Mouse (Mus musculus) heart, embryonic 16.5 days (tissue): ENCODE data around the gene Gan. TPM values are rescaled to one million over a fixed set of nuclear protein-coding genes. Genes with fewer than 3 reads are reported as not detected.

ENCODE experiments used
- ATAC-seq: fragments of 200-750 bp; cut with Nextera tagmentation; replicated peaks from 2 replicates; pipeline ENCODE4 v1.8.0; 2017; ENCODE audit warnings: moderate number of reproducible peaks; ENCODE audit not compliant: insufficient read depth, low FRiP score; ENCODE audit errors: extremely low read depth
- H3K27ac ChIP-seq: fragments of 300-500 bp; sonication (generic); 2 replicates; pipeline ENCODE4 v1.5.1; 2014; ENCODE audit warnings: mild to moderate bottlenecking, low read length, control low read depth, moderate library complexity
- H3K27me3 ChIP-seq: fragments of 300-500 bp; sonication (generic); 2 replicates; pipeline ENCODE4 v1.6.1; 2014; ENCODE audit warnings: low read length, mixed read lengths; ENCODE audit not compliant: control insufficient read depth, insufficient read depth
- H3K36me3 ChIP-seq: fragments of 300-500 bp; sonication (generic); 2 replicates; pipeline ENCODE4 v1.6.1; 2014; ENCODE audit not compliant: control insufficient read depth, insufficient read depth
- H3K4me1 ChIP-seq: fragments of 300-500 bp; sonication (generic); 2 replicates; pipeline ENCODE4 v1.6.1; 2014; ENCODE audit warnings: low read length, mixed read lengths; ENCODE audit not compliant: control insufficient read depth, insufficient read depth
- H3K4me2 ChIP-seq: fragments of 300-500 bp; sonication (generic); 2 replicates; pipeline ENCODE4 v1.6.1; 2014; ENCODE audit warnings: low read depth, mild to moderate bottlenecking, control low read depth, low read length
- H3K4me3 ChIP-seq: fragments of 300-500 bp; sonication (generic); 2 replicates; pipeline ENCODE4 v1.5.1; 2014; ENCODE audit warnings: mild to moderate bottlenecking, control low read depth, low read length
- H3K9ac ChIP-seq: fragments of 300-500 bp; sonication (generic); 2 replicates; pipeline ENCODE4 v1.6.1; 2014; ENCODE audit warnings: low read length, control low read depth
- H3K9me3 ChIP-seq: fragments of 300-500 bp; sonication (generic); replicated peaks from 2 replicates; pipeline ENCODE4 v1.6.1; 2016; ENCODE audit warnings: low read length; ENCODE audit not compliant: control insufficient read depth
- WGBS: fragments of 180-500 bp; shearing (Covaris S2); extraction: QIAGEN DNeasy Blood & Tissue Kit; methylation state at CpG from one replicate; pipeline ENCODE4 v1.1.7; 2014; 5-methylcytosine and 5-hydroxymethylcytosine counted together
- polyA plus RNA-seq: library from polyadenylated mRNA; unstranded; fragments of >200 nt; fragmentation: Nextera tagmentation; extraction: Ambion mirVana; gene quantifications from 2 replicates; pipeline ENCODE4 v1.2.1, GENCODE M21; 2015

The Gan gene
- polyA plus RNA-seq, 1 experiment from 2014 or later = 1.0 TPM

DNA sequence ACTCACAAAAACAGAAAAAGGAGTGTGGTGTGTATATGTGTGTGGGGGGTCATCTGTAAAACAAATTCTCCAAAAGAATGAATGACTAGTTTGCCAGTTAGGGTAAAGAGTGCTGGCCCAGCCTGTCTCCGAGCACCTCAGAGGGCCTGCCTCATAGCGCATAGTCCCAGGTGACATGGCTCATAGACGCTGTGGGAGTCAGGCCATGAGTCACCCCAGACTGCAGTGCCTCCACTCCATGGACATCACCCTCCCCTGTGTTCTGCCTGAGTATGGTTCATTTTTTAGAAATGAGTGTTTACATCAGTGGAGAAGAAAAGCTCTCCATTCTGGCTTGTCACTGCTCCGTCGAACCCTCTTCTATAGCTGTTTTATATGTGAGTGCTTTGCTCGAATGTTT lies 20.7 kb downstream of the Gan start:
- Histone ChIP-seq H3K4me1 (no peaks in the 10 kb centered on the region), H3K36me3 (peaks cover under 1% of the 10 kb centered on the region; the same call in 1 of the 2 replicates), H3K4me3 (no peak overlapping the region), H3K27me3 (no peaks in the 10 kb centered on the region), H3K4me2 (no peak overlapping the region), H3K27ac (no peak overlapping the region), H3K9ac (no peak overlapping the region), H3K9me3 (no peaks in the 10 kb centered on the region)
- 78% methylated on average over 6 of the region's 6 CpGs for WGBS
- no peak for ATAC-seq

DNA sequence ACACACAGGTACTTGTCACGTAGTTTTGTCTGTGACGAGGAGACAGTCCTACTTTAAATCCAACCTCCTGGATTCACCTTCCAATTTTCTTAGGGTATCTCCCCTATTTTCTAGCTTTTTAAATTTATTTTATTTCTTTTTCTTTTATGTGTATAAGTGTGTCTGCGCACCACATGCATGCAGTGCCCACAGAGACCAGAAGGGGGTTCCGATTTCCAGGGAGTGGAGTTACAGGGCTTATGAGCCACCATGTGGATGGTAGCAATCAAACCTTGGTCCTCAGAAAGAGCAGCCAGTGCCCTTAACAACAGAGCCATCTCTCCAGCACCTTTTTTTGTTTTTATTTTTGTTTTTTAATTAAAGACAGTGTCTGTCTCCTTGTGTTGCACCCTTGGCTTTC lies 24.8 kb downstream of the Gan start:
- Histone ChIP-seq H3K4me2 (no peak overlapping the region), H3K36me3 (peaks cover 23% of the 10 kb centered on the region), H3K27me3 (no peaks in the 10 kb centered on the region), H3K9me3 (no peaks in the 10 kb centered on the region), H3K27ac (no peak overlapping the region), H3K4me3 (no peak overlapping the region), H3K4me1 (no peaks in the 10 kb centered on the region), H3K9ac (no peak overlapping the region)
- ATAC-seq = no peak
- 99% methylated on average over 4 of the region's 4 CpGs for WGBS

DNA sequence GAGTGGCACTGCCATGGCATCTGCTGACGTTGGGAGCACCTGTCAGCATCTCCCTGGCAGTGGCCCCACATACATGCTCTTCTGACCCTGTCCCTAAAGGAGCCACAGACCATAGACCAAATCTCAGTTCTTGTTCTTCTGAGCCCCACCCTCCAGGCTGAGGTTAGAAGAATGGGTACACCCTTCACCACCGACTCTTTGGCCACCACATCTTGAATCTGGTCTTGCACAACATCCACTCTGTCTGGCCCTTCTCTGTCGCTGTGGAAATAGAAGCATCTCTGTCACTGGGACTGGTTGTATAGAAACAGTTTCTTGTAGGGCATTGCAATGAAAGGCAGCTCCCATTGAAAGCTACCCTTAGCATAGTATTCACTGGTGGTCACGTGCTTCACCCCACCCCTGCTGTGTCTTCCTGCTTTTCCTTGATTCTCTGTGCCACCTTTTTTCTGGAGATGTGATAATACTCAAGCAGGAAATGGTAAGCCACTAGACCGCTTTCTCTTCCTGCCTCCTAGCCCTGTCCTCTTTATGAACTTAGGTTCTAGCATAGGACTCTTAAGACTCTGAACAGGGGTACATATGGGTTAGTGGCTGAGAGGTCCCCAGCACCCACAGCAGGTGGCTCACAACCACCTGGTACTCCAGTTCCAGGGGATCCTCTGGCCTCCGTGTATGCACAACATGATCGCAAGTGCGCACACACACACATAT lies 25.9 kb downstream of the Gan start:
- Histone ChIP-seq H3K27me3 (no peaks in the 10 kb centered on the region), H3K27ac (no peak overlapping the region), H3K4me2 (no peak overlapping the region), H3K9me3 (no peaks in the 10 kb centered on the region), H3K4me3 (no peak overlapping the region), H3K4me1 (no peaks in the 10 kb centered on the region), H3K9ac (no peak overlapping the region), H3K36me3 (peaks cover 27% of the 10 kb centered on the region)
- WGBS = 86% methylated on average over 8 of the region's 8 CpGs
- no peak for ATAC-seq

DNA sequence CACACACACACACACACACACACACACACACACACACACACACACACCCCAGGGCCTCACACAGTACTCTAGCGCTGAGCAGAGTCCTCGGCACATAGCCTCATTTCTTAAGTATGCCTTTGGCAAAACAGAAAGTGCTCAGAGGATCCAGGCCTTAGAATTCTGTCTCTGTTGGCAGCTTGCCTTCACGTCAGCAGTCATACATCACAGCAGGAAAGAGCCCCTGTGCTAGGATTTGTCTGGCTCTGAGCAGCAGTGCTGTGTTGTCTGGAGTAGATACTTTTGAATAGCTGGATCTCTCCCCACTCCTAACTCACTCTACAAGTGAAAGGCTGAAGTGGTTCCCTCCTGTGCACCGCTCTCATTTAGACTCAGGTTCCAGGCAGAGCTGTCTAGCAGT lies 36.4 kb downstream of the Gan start:
- no peaks in the 10 kb centered on the region for H3K9me3 ChIP-seq
- H3K4me3 ChIP-seq = no peak overlapping the region

DNA sequence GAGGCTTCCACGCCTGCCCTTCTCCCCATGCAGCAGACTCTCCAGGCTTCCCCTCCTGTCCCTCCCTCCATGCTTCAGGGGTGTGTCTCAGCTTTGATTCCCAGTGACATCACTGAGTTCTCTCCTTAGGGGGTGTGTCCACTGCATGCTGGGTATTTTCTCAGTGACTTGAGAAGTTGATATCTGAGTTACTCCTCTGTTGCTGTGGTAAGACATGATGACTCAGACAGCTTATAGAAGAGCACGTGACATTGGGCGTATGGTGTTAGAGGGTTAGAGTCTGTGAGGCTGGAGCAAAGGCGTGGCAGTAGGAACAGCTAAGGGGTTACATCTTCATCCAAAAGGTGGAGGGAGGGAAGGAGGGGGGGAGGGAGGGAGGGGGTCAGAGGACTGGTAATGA lies 38.7 kb downstream of the Gan start:
- H3K4me2 ChIP-seq = no peak overlapping the region
- H3K4me3 ChIP-seq = no peak overlapping the region
- H3K27me3 ChIP-seq = no peaks in the 10 kb centered on the region
- H3K9ac ChIP-seq = no peak overlapping the region
- H3K9me3 ChIP-seq = no peaks in the 10 kb centered on the region
- H3K36me3 ChIP-seq = peaks cover 22% of the 10 kb centered on the region
- no peak for ATAC-seq
- H3K27ac ChIP-seq = no peak overlapping the region
- WGBS = 86% methylated on average over 4 of the region's 4 CpGs
- peaks cover 29% of the 10 kb centered on the region for H3K4me1 ChIP-seq

More for the DNA sequence above, 36.4 kb downstream of the Gan start:
- H3K4me2 ChIP-seq = no peak overlapping the region
- H3K36me3 ChIP-seq = peaks cover 35% of the 10 kb centered on the region
- no peaks in the 10 kb centered on the region for H3K27me3 ChIP-seq
- H3K9ac ChIP-seq = no peak overlapping the region
- 49% methylated on average over 4 of the region's 4 CpGs for WGBS
- ATAC-seq = no peak
- H3K27ac ChIP-seq = no peak overlapping the region; the same call in 1 of the 2 replicates
- H3K4me1 ChIP-seq = peaks cover 13% of the 10 kb centered on the region

DNA sequence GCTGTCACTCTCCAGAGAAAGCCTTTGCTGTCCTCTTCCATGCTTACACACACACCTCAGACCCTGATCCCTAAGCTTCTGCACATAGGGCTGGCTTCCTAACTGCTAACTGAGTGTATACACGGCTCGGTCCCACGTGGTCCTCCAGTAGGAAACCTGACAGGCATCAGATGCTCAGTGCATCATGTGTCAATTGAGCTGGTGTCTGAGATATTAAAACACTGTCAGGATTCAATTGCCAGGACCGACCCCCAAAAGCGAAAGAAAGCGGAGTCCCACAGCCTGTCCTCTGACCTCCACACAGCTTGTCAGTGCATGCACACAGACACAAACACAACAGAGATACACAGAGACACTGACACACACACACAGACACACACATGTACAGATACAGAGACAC lies 39.6 kb downstream of the Gan start:
- H3K9ac ChIP-seq = no peak overlapping the region
- ATAC-seq = no peak
- no peaks in the 10 kb centered on the region for H3K9me3 ChIP-seq
- 82% methylated on average over 6 of the region's 6 CpGs for WGBS
- peaks cover 29% of the 10 kb centered on the region for H3K4me1 ChIP-seq
- no peaks in the 10 kb centered on the region for H3K27me3 ChIP-seq
- H3K27ac ChIP-seq = no peak overlapping the region
- H3K4me2 ChIP-seq = no peak overlapping the region; the same call in 1 of the 2 replicates
- H3K36me3 ChIP-seq = peaks cover 22% of the 10 kb centered on the region
- H3K4me3 ChIP-seq = no peak overlapping the region

DNA sequence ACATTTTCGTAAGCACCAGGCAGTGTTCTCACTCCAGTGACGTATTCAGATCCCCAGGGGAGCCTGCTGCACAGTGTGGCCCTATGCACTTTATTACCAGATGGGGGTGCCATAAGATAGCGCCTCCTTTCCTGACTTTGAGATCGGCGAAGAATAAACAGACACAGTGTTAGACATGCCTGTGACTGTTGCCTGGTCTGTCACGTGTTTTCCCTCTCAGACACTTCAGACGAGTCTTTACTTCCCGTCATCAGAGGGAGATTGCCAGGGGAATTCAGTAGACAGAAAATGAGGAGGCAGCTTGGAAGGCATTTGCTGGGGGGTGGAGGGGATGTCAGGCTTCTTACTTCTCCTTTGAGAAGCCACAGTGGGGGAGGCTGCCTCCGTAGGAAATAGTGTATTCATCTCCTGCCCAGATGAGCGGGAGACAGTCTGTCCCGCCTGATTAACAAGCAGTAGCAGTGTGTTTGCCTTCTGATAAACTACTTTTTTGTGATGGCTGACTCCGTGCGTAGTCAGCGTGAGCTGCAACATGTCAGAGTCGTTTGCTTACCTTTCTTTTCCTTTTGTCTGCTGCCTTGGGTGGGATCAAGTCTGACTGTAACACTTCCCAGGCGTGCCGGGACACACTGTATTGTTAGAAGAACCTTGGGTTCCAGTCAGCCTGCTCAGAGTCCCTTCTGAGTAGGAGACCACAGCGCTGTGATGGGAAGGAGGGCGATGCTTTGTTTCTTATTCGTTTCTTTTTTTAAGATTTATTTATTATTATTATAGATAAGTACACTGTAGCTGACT lies 40.4 kb downstream of the Gan start:
- H3K36me3 ChIP-seq = peaks cover 18% of the 10 kb centered on the region
- no peaks in the 10 kb centered on the region for H3K9me3 ChIP-seq
- WGBS = 23% methylated on average over 20 of the region's 20 CpGs
- H3K27ac ChIP-seq = peak overlapping the region; percentile 76
- no peaks in the 10 kb centered on the region for H3K27me3 ChIP-seq
- H3K4me1 ChIP-seq = peaks cover 29% of the 10 kb centered on the region
- H3K4me2 ChIP-seq = peak overlapping the region; percentile 58
- H3K4me3 ChIP-seq = peak overlapping the region; percentile 15; the same call in 1 of the 2 replicates
- peak; percentile 86 for ATAC-seq
- peak overlapping the region; percentile 44; the same call in 1 of the 2 replicates for H3K9ac ChIP-seq

DNA sequence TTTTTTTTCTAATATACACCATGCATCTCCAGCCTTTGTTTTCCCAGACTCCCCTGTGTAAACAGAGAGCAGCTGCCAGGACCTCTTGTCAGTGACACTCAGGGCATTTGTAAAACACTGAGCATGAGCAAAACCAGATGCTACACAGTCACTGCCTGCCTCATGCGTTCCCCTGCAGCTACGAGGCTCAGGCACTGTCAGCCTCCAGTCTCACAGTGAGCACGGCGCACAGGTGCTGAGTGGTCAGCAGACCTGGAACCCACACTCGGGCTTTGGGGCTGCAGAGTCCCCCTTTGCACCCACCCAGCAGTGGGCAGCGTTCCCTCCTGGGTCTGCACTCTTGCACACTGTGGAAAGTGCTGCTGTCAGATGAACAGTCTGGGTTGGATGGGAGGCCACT lies 41.7 kb downstream of the Gan start:
- ATAC-seq = 0 out of 2 replicates have a peak, but pooled peaks have one; percentile 14
- Histone ChIP-seq H3K4me1 (peaks cover 29% of the 10 kb centered on the region), H3K4me3 (no peak overlapping the region), H3K9ac (peak overlapping the region; percentile 16; the same call in 1 of the 2 replicates), H3K9me3 (no peaks in the 10 kb centered on the region), H3K4me2 (no peak overlapping the region), H3K27me3 (no peaks in the 10 kb centered on the region), H3K36me3 (peaks cover 23% of the 10 kb centered on the region), H3K27ac (peak overlapping the region; percentile 76)
- 20% methylated on average over 6 of the region's 6 CpGs for WGBS

DNA sequence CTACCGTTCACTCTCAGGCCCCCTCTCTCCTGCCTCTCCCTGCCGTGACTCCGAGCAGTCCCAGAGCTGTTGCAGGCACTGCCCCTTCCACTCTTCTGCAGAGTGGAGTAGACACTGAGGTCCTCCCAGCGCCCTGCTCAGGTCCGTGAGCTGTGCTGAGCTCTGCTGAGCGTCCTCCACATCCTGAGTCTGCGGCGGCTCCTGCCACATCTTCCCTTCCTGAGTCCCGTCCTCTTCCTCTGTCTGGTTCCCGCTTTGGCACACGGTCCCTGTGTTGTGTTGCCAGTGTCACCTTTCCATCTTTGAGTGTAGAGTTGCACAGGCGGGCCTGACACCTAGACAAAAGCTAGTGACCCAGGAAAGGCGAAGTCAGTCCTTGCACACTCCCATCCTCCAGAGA lies 42.4 kb downstream of the Gan start:
- Histone ChIP-seq H3K9ac (0 out of 2 replicates have a peak overlapping the region, but pooled peaks have one; percentile 45), H3K27me3 (no peaks in the 10 kb centered on the region), H3K4me3 (no peak overlapping the region), H3K36me3 (peaks cover 22% of the 10 kb centered on the region), H3K4me2 (no peak overlapping the region), H3K9me3 (no peaks in the 10 kb centered on the region), H3K27ac (peak overlapping the region; percentile 76), H3K4me1 (peaks cover 29% of the 10 kb centered on the region)
- WGBS = 47% methylated on average over 13 of the region's 13 CpGs
- ATAC-seq = no peak
